Mouse (Mus musculus) C2C12 (cell line): ENCODE results near the gene Vmn1r1. TPM values are rescaled to one million over a fixed set of nuclear protein-coding genes. Genes with fewer than 3 reads are reported as not detected.
"Not testable (repeated sequence)": the region's sequence is repeated elsewhere in the genome, so short reads cannot be mapped to it uniquely, and the experiment has no call there.

Source experiments
- H3K27me3 ChIP-seq: one replicate; pipeline ENCODE4 v1.6.1; 2011; ENCODE audit not compliant: control insufficient read depth, insufficient read depth, insufficient read length
- H3K36me3 ChIP-seq: one replicate; pipeline ENCODE4 v1.6.1; 2011; ENCODE audit not compliant: control insufficient read depth, insufficient read depth
- H3K4me3 ChIP-seq: one replicate; pipeline ENCODE4 v1.5.1; 2011; ENCODE audit warnings: mild to moderate bottlenecking, control low read depth; ENCODE audit not compliant: poor library complexity, insufficient read depth, severe bottlenecking
- H3K79me2 ChIP-seq: one replicate; pipeline ENCODE4 v1.6.1; 2011; ENCODE audit not compliant: control insufficient read depth, insufficient read depth
- H3K79me3 ChIP-seq: one replicate; pipeline ENCODE4 v1.6.1; 2011; ENCODE audit warnings: low read depth, control low read depth
- H3ac ChIP-seq: one replicate; pipeline ENCODE3; 2011; ENCODE audit warnings: low read depth; ENCODE audit not compliant: control insufficient read depth, insufficient read length
- CEBPB ChIP-seq: IDR thresholded peaks from one replicate; pipeline ENCODE4 v1.6.1; 2011; ENCODE audit warnings: low read depth, mild to moderate bottlenecking, control low read depth, moderate library complexity
- CTCF ChIP-seq: IDR thresholded peaks from one replicate; pipeline ENCODE4 v1.5.1; 2011; ENCODE audit not compliant: control insufficient read depth, insufficient read depth, insufficient read length
- FOSL1 ChIP-seq: IDR thresholded peaks from one replicate; pipeline ENCODE4 v1.8.0; 2011; ENCODE audit warnings: mild to moderate bottlenecking, low read length; ENCODE audit not compliant: poor library complexity, insufficient read depth, severe bottlenecking
- MAX ChIP-seq: IDR thresholded peaks from one replicate; pipeline ENCODE4 v1.6.1; 2011; ENCODE audit warnings: mild to moderate bottlenecking, control low read depth
- MYOD1 ChIP-seq: IDR thresholded peaks from one replicate; pipeline ENCODE4 v1.6.1; 2011; ENCODE audit warnings: low read depth; ENCODE audit not compliant: control insufficient read depth, insufficient read length
- MYOG ChIP-seq: IDR thresholded peaks from one replicate; pipeline ENCODE4 v1.6.1; 2011; ENCODE audit not compliant: control insufficient read depth, insufficient read length; ENCODE audit errors: extremely low read depth
- USF1 ChIP-seq: IDR thresholded peaks from one replicate; pipeline ENCODE4 v1.6.1; 2011; ENCODE audit warnings: low read depth, mild to moderate bottlenecking, control low read depth, moderate library complexity
- polyA plus RNA-seq: library from polyadenylated mRNA; unstranded; fragments of >200 nt; fragmentation: generic; extraction: Trizol; gene quantifications from one replicate; pipeline ENCODE4 v1.2.1, GENCODE M21; 2012; ENCODE audit warnings: missing spikeins

Vmn1r1 gene
- polyA plus RNA-seq, 1 experiment: not detected

DNA sequence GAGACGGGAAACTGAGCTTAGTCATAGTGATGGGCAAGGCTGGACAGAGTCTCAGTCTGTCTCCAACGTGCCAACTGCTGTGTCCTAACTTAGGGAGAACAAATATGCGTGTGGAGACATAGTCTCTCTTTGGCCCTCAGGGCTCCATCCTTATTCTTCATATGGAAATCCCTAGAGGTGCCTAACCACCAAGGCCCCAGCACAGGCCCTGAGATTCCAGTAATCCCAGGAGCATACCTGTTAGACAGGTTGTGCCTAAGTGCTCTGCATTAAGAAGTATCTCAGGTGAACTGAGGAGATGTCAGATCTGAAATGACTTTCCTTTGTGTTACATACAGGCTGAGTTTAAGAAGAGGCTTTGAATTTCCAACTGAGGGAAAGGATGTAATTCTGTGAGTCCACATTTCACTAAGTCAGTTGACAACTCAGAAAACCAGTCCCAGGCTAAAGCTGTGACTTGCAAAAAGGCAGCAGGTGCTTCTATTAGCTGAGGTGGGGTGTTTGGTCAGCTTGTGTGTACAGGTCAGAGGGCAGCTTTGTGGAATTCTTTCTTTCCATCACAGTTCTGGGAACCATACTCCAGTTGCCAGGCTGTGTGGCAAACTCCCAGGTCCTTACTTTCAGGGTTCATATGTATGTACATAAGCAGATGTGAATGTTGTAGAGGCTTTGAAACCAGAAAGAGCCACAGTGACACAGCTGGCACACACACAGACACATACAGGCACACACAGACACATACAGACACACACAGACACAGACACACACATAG is 25.6 kb upstream of the Vmn1r1 start:
- Histone ChIP-seq H3K27me3 (peaks cover 6% of the 10 kb centered on the region), H3K4me3 (no peak overlapping the region), H3K79me2 (no peaks in the 10 kb centered on the region), H3ac (no peak overlapping the region), H3K79me3 (no peaks in the 10 kb centered on the region), H3K36me3 (no peaks in the 10 kb centered on the region)
- TF ChIP-seq FOSL1 (no peak), USF1 (no peak), MYOG (no peak)

- H3K4me3 ChIP-seq, H3K36me3 ChIP-seq, H3K27me3 ChIP-seq, H3ac ChIP-seq, H3K79me2 ChIP-seq, H3K79me3 ChIP-seq: not testable (repeated sequence)
These were observed 18.2 kb upstream of the Vmn1r1 start for GRCm38 (mm10) chr1:182182449-182182848.

DNA sequence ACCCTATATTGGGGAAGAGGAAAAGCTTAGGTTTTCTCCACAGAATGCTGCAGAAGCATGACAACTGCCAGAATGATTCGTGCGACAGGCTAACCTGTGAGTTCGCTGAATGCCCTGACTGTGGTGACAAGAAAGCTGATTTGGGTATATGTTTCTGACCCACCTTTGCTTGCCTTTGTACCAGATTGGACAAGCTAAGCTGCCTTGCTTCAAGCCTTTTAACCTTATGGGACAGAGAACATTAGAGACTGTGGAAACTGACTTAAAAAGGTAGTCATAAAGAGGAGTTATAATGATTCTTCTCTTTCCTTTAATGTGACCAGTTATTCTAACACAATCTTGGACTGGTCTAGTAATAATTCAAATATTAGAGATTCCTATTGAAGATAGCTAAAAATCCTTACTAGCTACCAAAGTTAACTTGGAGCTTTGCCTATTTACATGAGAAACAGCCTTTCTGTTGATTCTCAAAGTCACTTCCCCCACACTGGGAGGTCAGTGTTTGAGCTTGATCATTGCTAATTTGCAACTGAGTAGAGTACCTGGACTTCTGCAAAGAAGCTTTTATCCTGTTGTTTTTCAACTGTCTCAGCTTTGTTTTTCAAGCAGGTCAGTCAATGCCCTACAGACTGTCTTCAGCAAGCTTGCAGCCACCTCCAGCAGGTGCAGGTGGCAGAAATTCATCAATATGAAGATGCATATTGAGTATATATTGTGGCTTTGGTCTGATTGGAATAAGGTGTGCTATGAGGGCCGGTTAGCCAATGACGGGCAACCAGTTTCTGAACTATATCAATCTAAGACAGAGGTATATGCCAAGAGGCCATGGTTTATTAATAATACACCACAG is 17.4 kb upstream of the Vmn1r1 start:
- Histone ChIP-seq H3K4me3 (no peak overlapping the region), H3K27me3 (no peaks in the 10 kb centered on the region), H3ac (no peak overlapping the region), H3K79me2 (no peaks in the 10 kb centered on the region), H3K36me3 (no peaks in the 10 kb centered on the region), H3K79me3 (no peaks in the 10 kb centered on the region)
- TF ChIP-seq CEBPB: no peak
- no peak for TF ChIP-seq MYOG
- TF ChIP-seq FOSL1: no peak
- no peak for TF ChIP-seq CTCF
- no peak for TF ChIP-seq MYOD1

GRCm38 (mm10) chr1:182176985-182177384 is 12.7 kb upstream of the Vmn1r1 start:
- not testable (repeated sequence) for H3K27me3 ChIP-seq, H3K79me3 ChIP-seq, H3K36me3 ChIP-seq, H3K4me3 ChIP-seq, H3K79me2 ChIP-seq, H3ac ChIP-seq

- H3K79me3 ChIP-seq, H3K79me2 ChIP-seq, H3K36me3 ChIP-seq, H3K27me3 ChIP-seq, H3ac ChIP-seq, H3K4me3 ChIP-seq: not testable (repeated sequence)
These were observed 5.9 kb upstream of the Vmn1r1 start for GRCm38 (mm10) chr1:182170206-182170605.

GRCm38 (mm10) chr1:182162951-182163350 is 1.3 kb downstream of the Vmn1r1 start:
- TF ChIP-seq FOSL1 (no peak), CEBPB (no peak), USF1 (no peak), CTCF (no peak), MYOG (no peak), MYOD1 (no peak), MAX (no peak)
- Histone ChIP-seq H3K4me3 (no peak overlapping the region), H3K79me3 (no peaks in the 10 kb centered on the region), H3ac (no peak overlapping the region), H3K36me3 (no peaks in the 10 kb centered on the region), H3K27me3 (peaks cover 30% of the 10 kb centered on the region), H3K79me2 (no peaks in the 10 kb centered on the region)

DNA sequence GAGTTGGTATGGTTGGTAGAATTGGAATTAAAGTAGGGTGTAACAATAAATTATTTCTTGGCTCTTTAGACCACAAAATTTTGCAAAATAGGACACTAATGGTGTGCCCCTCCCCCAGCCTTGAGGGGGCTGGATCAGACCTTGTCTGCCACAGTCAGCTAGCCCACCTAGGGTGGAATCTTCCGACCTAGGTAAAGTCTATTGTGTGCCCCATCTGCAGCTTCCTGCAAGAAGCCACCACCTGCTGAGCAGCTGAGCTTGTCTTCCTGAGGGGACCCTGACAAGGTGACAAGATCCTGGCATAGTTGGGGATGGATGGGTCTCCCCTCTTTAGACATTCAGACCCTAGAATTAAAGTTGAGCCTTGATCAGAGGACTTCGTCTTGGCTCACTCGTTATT is 4.7 kb downstream of the Vmn1r1 start:
- Histone ChIP-seq H3K4me3 (no peak overlapping the region), H3K36me3 (no peaks in the 10 kb centered on the region), H3K79me2 (no peaks in the 10 kb centered on the region), H3K79me3 (no peaks in the 10 kb centered on the region), H3ac (no peak overlapping the region), H3K27me3 (peaks cover 20% of the 10 kb centered on the region)
- no peak for TF ChIP-seq USF1
- no peak for TF ChIP-seq MYOG
- no peak for TF ChIP-seq CTCF
- no peak for TF ChIP-seq MAX
- no peak for TF ChIP-seq MYOD1
- TF ChIP-seq FOSL1: no peak
- no peak for TF ChIP-seq CEBPB
